Mouse (Mus musculus) layer of hippocampus, postnatal 14 days (tissue): ENCODE data around the gene Ghitm. TPM values are rescaled to one million over a fixed set of nuclear protein-coding genes. Genes with fewer than 3 reads are reported as not detected.
A peak's percentile ranks its signal among the peaks of the same experiment; 100 is the strongest.
"Not testable (repeated sequence)": the region's sequence is repeated elsewhere in the genome, so short reads cannot be mapped to it uniquely, and the experiment has no call there.

Source experiments
- DNase-seq, 2 experiments: peaks; one replicate each; pipeline ENCODE4 v3.0.0; 2021 to 2022; ENCODE audit warnings: low spot score in 2 of 2, mixed read lengths in 1 of 2
- long read RNA-seq, 2 experiments: library from polyadenylated mRNA; stranded (forward); transcript quantifications; one replicate each; pipeline ENCODE4 v2.0.0; 2021
- total RNA-seq, 2 experiments: library from RNA; stranded (reverse); gene quantifications; 2 replicates each; pipeline ENCODE4 v1.2.3; 2021

Ghitm gene
- 100 to 1,000 TPM; 315 to 326 TPM for total RNA-seq
- long read RNA-seq, experiment 1, transcript Ghitm-201 (9 exons, 2,573 nt), result minor isoform, 35 of 447 reads
- long read RNA-seq, experiment 1, transcript Ghitm-202 (9 exons, 3,188 nt), result major isoform, 342 of 447 reads
- long read RNA-seq, experiment 1, partial matches to known transcripts, result 40 of 447 reads
- long read RNA-seq, experiment 1, other reads (novel, unspliced or antisense), result 30 of 447 reads
- long read RNA-seq, experiment 2, transcript Ghitm-202 (9 exons, 3,188 nt), result major isoform, 414 of 540 reads
- long read RNA-seq, experiment 2, transcript Ghitm-201 (9 exons, 2,573 nt), result minor isoform, 25 of 540 reads
- long read RNA-seq, experiment 2, partial matches to known transcripts, result 62 of 540 reads
- long read RNA-seq, experiment 2, other reads (novel, unspliced or antisense), result 39 of 540 reads

DNA sequence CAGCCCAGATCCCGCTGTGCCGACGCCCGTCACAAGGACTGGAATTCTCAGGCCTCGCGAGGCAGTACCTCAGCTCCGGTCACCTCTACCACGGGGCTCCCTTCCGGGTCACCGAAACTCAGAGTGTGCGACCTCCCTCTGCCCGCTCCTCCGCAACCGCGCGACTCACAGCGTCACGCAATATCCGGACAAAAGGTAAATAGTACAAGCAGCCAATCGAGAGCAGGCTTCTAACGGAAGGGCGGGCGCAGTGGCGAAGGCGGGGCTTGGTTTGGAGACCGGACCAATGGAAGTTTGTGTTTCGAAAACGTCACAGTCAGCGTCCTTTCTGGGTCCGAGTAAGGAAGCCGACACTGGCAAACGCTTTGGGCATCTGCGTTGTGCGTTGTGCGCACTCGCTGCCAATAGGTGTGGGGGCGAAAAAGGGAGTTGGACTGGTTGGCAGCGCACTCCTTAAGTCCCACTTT is at the start of gene Ghitm:
TSS of gene Ghitm (minus strand) at position 146 of the 467 bp plus-strand sequence.
- peak; percentile 97 to 98 for DNase-seq

DNA sequence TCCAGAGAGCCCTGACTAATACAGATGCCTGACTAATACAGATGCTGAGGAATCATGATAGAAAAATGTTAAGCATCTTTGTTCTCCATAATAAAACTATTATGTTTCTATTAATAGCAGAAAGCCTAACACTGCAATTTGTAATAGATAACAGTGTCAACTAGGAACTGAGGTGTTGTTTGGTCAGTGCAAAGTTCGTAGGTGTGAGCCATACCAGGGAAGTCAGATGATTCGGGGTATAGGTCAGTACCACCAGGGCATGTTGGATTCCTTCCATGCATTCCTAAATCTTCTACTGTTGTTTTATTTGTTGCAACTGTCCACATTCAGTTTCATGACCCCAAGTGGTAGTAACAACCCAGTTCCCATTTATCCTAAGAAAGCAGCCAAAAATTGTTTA is 49.8 kb upstream of the Ghitm start:
- no peak for DNase-seq

DNA sequence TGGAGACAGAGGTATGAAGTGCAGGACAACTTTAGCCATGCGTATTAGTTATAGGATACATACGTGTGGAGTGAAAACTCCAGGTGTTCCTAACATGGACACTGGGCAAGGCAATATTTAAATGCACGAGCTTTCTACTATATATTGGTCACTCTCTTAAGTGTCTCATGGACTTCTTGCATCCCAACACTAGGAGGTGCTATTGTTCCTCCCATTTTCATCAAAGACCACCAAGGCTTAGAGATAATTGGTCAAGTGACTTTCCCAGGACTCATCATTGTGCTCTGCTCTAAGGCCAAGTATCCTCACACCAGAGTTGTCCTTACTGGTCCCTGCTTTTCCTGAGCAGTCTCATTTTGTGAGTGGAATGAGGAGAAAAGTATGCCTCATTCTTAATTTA is 39.4 kb upstream of the Ghitm start:
- DNase-seq, result no peak

DNA sequence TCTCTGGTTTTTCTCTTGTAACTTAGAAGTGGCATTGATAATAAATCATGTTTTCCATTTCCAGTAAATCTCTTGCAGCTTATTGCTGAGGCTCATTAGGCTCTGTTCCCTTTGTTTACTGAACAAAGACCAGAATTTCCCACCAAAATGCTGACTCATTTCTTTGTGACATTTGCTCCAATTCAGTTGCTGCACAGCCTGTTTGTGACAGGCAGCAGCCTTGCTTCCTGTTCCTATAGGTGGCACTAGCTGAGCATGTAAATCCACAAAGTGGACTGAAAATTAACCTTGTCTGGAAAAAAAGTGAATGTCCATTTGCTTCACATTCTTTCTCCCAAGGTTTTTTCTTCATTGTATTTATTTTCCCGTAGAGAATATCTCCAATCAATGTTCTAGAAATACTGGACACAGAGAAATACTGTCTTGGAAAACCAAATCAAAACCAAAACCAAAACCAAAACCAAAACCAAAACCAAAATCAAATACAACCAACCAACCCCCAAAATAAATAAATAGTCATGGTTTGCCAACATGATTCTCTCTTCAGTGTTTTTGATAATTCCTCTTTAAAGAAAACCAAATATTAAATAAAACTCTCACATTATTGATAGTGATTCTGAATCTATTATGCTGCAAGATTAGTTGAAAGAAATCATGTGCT is 30.3 kb upstream of the Ghitm start:
- DNase-seq, result peak; percentile 7 to 51

DNA sequence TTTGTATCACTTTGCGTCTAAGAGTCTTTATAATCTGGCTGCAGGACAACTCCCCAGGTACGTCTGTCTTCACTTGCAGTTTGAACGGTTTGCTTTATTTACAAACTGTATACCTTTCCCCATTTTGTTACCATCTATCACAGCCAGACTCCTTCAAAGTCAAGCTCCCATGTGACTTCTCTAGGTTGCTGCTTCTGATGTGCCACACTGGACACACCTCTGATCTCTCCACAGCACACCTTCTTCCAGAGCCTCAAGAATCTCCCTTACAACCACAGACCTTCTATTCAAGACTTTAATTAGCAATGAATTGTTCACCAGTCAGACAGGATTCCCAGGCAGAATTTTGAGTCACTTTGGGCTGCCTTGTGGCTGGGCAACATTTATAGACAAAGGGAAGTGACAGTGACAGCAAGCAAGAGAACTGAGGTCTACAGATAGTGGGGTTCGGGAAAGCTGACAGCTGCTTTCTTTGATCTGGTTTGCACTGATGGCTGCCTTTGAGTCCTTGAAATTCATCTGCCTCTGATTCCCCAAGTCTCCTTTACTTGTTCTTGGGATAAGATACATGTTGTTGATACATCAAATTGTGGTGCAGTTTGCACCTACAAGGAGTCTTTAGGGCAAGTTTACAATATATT is 29.4 kb upstream of the Ghitm start:
- no peak for DNase-seq

DNA sequence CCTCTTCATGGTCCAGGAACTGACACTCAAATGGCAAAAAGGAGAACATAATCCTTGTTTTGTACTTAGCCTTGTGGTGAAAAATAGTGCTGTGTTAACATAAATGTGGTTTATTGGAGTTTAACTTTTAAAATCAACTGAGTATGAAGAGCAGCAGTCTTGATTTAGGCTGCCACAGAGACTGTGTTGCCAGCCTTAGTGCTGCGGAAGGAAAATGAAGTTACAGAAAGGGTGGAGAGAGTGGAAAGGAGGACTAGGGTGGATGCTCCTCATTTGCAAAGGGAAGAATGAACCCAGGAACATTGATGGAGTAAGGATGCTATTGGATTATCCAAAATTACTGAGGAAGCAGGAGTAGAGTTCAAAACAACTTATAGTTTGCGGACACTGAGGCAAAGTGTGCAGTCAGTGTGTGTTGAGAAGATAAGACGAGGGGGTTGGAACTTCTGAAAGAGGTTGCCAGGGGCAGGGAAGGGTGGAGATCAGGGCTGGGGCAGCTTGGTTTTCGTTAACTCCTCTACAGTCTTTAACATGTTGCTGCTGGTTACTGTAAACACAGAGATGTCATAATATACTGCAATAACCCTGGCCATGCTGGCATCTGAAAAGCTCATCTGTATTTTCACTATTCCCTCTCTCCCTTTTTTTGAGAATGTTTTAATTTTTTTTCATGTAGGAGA is 28.3 kb upstream of the Ghitm start:
- no peak for DNase-seq

DNA sequence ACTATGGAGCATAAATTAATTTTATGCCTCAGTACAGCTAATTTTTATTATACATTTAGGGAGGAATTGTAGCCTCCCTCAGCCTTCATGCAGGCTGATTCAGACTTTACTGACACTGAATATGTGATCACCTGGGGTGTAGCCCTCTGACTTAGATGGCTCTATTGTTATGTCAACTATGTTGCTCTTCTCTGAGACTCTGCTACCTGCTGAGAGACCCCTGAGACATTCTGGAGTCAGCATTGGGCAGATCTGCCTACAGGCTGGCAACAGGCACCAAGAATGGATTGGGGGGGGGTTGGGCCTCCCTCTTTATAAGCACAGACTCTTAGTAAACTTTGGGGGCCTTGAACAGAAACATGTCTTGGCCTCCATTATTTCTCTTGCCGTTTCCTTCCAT is 19.3 kb upstream of the Ghitm start:
- DNase-seq, result no peak

DNA sequence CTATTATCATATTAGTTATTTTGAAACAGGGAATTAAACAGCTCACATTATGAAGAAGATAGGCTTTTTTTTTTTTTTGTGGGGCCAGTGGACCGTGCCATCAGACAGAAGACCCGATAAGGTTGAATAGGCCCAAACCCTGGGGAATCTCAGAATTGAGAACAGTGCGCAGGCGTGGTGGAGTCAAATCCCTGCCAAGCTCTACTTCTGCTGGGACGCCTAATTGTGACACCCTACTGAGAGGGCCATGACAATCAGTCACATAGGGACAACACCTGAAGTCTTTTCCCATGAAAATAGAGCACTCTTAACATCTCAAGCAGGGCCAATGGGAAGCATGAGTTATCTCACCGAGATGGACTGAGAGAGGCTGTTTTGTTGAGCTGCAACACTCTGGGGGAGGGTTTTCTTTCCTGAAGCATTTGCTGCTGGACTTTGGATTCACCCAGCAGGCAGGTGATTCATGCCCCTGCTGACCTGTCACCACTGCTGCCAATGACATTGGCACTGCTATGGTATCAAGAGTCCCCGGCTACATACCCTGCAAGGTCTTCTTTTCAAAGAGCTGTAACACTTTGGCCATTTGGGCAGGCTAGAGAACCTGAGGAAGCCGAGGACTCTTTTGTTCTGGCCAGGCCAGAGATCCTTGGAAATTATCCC is 4.1 kb upstream of the Ghitm start:
- DNase-seq, result no peak

DNA sequence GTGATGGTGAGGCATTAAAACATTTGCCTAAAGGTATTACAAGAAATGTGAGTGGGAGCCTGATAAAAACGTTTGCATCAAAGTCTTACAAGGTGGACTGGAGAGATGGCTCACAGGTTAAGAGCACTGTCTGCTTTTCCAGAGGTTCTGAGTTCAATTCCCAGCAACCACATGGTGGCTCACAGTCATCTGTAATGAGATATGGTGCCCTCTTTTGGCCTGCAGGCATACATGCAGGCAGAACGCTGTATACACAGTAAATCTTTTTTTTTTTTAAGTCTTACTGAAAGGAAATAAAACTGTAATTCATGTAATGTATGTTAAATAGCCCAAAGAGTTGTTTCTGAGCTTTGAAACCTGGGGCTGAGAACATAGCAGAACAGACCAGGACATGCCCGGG is 2.5 kb upstream of the Ghitm start:
- DNase-seq, result not testable (repeated sequence)

DNA sequence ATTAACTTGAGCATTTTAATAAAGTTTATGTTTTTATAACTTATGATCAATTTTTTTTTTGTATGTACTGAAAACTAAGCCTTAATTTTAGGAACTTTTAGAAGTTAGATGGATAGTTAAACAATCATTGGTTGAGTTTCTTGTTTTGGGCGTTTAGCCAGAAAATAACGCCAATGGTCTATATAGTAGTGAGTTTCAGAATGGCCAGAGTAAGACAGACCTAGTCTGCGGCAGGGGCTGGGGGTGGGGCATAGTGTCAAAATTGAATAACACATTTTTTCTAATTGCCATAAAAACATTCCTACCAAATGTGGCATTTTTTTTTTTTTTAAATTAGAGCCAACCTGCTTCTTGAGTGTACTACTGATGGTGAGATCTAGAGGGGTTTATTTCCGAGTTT is 1.0 kb upstream of the Ghitm start:
- no peak for DNase-seq

DNA sequence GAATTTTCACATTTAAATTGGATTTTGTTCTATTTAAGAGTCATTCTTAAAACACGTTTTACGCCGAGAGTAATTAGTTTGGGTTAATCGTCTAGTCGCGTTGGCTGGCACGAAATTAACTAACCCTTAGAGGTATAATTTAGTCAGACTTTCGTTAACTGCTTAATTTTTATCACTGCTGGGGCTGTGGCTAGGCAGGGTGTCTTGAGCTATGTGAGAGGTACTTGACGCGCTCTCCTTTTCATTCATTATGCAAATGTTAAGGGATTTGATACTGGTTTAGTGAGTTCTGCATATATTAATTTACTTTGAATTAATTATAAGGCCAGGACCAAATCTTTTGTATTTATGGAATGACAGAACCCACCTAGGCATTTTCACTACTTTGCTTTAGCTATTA is 599 bp upstream of the Ghitm start:
- no peak for DNase-seq

DNA sequence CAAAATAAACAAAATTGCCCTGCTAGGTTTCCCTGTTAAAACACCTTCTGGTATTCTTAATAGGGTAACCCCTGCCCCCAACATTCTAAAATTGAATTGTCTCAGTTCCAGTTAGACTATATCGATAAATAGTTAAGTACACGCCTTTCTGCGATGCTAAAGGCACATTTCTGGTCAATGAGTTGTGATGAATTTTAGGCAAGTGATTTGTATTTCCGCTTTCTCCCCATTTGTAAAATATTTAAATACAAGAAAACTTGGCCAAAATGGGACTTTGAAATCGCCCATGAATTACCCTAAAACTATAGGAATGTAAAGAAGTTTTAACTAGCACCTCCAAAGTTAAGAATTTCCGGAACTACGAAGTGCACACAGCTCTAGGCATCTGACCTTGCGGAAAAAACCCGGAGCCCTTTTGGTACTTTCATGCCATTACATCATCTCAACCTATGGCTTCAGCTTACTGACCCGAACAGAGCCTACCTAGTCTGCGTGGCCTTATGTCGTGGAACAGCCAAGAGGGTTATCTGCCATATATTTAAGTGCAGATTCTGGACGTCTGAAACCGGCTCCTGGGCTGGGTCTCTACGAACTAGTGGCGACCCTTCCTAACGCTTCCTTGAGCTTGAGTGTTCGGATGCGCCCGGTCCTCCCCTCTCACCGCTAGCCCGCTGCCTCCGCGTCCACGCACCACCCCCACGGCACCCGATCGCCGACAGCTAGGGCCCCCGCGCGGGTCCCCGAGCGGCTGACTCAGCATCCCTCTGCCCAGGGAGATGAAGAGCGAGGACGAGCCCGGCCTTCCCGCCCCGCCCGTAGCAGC is 557 bp downstream of the Ghitm start:
- peak in 1 of 2 experiments; percentile 13 for DNase-seq

DNA sequence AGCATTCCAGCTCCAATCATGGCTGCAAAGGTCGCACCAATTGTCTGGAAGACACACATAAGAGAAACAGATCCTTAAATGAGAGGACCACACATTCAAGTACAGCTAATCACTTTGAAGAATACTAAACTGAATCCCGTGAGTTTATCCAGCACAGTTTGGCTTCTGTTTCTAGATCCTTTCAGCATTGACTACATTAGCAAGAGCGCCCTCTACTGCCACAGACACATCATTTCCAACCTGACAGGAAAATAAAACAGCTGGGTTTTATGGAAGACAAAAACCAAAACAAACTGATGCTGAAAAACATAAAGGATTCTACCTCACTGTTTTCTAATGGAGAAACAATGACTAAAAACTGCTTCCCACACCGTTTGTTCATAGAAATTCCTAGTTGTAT is 7.4 kb downstream of the Ghitm start:
- peak; percentile 22 to 59 for DNase-seq

DNA sequence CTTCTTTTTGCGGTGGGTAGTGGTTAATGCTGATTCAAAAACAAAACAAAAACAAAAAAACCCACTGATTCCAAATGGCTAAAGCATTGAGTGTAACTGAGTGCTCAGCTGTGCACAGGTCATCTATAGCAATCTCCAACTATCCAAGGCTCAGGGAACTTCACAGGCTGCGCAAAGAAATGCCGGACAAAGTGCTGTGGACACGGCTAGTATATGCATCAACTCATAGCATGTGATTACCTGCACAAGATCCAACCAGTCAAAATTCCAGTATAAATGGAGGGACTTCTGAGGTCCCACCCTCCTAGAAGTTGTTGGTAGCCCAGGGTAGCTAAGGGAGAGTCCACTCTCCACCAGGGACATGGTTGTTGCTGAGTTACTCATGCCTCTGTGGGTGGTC is 15.8 kb downstream of the Ghitm start:
- DNase-seq, result no peak

DNA sequence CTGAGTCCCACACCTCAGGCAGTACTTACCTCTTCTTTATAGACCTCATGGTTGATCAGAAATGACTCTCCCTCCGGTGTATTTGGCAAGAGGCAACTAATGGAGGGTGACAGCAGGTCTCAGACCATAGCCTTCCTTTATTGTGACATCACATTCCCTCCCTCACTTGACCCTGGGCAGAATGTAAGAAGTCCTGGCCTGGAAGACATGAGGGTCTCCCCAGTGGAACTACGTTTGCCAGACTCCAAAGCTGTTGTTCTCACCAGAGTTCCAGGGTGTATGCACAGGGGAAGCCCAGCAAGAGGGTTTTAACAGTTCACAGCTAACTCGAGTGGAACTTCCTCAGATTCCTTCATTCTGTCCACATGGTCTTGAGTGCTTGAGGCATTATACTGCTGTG is 21.1 kb downstream of the Ghitm start, which contains the start of gene 2610528A11Rik:
TSS of gene 2610528A11Rik (minus strand) at position 101 of the 400 bp plus-strand sequence.
- DNase-seq, result no peak

DNA sequence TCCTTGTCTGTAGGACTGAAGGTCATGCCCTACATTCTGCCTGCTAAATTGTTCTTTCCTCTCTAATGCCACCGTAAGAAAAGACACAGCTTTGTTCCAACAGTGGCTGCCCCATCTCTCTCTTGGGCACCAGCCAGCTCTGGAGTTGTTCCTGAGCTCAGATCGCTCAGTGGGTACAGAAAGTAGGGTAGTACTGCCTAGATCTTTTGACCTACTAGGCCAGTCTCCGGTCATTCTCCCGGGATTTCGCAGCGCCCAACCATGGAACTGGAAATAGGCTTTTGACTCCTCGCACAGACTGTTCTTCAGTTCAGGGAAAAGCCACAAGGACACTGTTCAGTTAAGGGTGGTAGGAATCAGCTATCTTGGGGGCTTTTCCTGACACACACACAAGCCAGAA is 22.1 kb downstream of the Ghitm start:
- no peak for DNase-seq

DNA sequence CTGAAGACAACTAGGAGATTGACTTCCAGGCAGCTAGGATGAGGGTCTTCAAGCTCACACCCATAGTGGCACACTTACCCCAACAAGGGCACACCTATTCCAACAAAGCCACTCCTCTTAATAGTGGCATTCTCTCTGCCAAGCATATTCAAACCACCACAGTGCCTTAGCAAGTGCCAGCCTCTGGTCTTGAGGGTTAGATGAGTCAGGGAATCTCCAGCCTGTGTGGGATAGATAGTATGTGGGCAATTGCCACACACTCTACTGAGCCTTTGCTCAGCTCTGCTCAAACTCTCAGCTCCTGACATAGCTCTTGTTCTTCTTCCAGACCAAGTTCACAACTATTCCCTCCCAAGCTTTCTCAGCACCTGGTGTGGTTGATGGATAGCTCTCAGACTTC is 23.7 kb downstream of the Ghitm start:
- DNase-seq, result no peak

DNA sequence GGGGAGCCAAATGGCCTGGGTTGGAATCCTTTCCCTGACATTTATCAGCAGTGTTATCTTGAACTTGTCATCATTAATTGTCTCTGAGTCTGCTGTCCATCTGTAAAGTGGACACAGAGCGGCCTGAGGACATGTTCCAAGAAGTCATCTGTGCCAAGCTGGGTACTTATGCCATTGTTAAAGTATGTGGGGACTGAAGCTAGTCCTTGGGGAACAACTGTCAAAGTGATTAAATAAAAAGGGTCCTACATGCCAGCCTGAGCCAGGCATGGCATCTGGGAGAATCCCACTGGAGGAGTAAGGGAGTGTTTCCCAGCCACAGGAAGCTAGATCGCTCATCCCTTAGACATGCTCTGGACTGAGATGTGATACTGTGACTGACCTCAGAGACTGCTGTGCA is 24.6 kb downstream of the Ghitm start:
- no peak for DNase-seq

DNA sequence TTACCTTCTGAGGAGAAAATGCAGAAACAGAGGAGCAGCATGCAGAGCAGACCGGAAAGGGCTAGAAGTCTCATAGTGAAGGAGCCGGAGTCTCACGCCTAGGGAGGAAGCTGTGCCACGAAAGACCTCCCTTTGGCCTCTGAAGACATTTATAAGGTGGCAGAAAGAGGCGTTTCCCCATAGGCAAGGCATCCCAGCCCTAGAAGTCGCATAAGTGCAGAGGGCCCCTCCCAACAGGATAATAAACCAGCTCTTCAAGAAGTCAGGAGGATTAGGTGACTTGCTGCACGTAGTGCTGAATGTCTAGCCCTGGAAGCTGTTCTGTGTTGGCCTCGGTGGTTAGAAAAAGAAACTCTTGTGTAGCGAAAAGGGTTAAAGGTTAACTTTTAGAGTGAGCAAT is 25.1 kb downstream of the Ghitm start:
- no peak for DNase-seq

DNA sequence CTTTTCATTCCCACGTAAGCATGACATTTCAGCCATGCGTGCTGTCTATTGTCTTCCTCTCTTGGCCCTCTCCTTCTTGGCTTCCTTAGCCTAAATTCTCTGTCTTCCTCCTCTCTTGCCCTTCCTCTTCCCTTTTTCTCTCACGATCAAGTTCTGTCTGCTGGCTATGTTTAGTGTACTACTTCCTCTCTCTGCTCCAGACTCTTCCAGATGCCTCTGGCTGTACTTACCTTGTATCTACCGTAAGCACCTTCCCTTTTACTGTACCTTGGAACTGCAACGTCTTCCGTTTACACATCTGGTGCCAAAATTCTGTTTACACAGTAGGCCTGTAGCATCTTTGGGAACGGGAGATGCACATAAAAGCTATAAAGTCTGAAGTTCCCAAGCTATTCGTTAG is 25.6 kb downstream of the Ghitm start:
- no peak for DNase-seq
